Mouse (Mus musculus) frontal cortex, postnatal 36 days (tissue): ENCODE data around the gene Elp1.

Source experiments
- DNase-seq, 2 experiments: peaks; one replicate each; pipeline ENCODE4 v3.0.0; 2022; ENCODE audit warnings: low spot score in 2 of 2

The Elp1 gene

DNA sequence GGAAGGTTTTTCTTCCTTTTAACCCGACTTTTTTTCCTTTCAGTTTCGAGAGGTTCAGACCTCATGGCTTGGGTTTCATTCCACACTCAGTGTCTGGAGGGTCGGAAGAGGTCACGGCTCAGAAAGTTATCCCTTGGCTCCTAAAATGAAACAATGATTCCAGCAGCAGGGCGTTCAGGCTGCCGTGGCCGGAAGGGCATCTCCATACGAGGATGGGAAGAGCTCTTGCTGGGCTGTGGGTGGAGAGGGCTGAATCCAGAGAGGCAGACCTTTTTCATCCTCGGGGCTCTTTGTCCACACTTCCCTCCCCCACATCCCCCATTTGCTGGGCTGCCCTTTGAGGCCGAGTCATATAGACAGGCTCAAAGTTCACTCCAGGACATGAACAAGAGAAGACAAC, 99.9 kb downstream of the Elp1 start:
- no peak for DNase-seq
